Mouse (Mus musculus): ENCODE measurements around the gene Gm6993. TPM values are rescaled to one million over a fixed set of nuclear protein-coding genes. Genes with fewer than 3 reads are reported as not detected.

Gm6993 gene
- polyA plus RNA-seq (2017; shearing (Covaris generic)), result not detected

- no peak for ATAC-seq
Measured at GRCm38 (mm10) chr12:31240470-31240869, at the start of gene Gm6993. Gene Gm6993, plus strand, starts transcription at chr12:31240770.

- no peak for ATAC-seq
Measured at GRCm38 (mm10) chr12:31191329-31191954, 49.1 kb upstream of the Gm6993 start.

GRCm38 (mm10) chr12:31202509-31202908, 38.1 kb upstream of the Gm6993 start:
- ATAC-seq, result no peak

GRCm38 (mm10) chr12:31203746-31204455, 36.7 kb upstream of the Gm6993 start:
- ATAC-seq, result no peak

- no peak for ATAC-seq
Measured at GRCm38 (mm10) chr12:31204898-31205297, 35.7 kb upstream of the Gm6993 start.

GRCm38 (mm10) chr12:31205983-31206633, 34.5 kb upstream of the Gm6993 start:
- ATAC-seq, result no peak

- no peak for ATAC-seq
Measured at GRCm38 (mm10) chr12:31208766-31209165, 31.8 kb upstream of the Gm6993 start.

GRCm38 (mm10) chr12:31209377-31209805, 31.2 kb upstream of the Gm6993 start:
- no peak for ATAC-seq

- no peak for ATAC-seq
Measured at GRCm38 (mm10) chr12:31213556-31213955, 27.0 kb upstream of the Gm6993 start.

GRCm38 (mm10) chr12:31215003-31215402, 25.6 kb upstream of the Gm6993 start:
- ATAC-seq, result no peak

- ATAC-seq, result no peak
Measured at GRCm38 (mm10) chr12:31217232-31217631, 23.3 kb upstream of the Gm6993 start.

- ATAC-seq, result no peak
Measured at GRCm38 (mm10) chr12:31218774-31219173, 21.8 kb upstream of the Gm6993 start.

- no peak for ATAC-seq
Measured at GRCm38 (mm10) chr12:31221522-31221921, 19.0 kb upstream of the Gm6993 start.

- no peak for ATAC-seq
Measured at GRCm38 (mm10) chr12:31222282-31222681, 18.3 kb upstream of the Gm6993 start.

GRCm38 (mm10) chr12:31222741-31223140, 17.8 kb upstream of the Gm6993 start:
- ATAC-seq, result no peak

GRCm38 (mm10) chr12:31225451-31225850, 15.1 kb upstream of the Gm6993 start:
- no peak for ATAC-seq

- no peak for ATAC-seq
Measured at GRCm38 (mm10) chr12:31227167-31227566, 13.4 kb upstream of the Gm6993 start.

GRCm38 (mm10) chr12:31228878-31229277, 11.7 kb upstream of the Gm6993 start:
- ATAC-seq, result no peak

- no peak for ATAC-seq
Measured at GRCm38 (mm10) chr12:31232635-31233034, 7.9 kb upstream of the Gm6993 start.

- ATAC-seq, result no peak
Measured at GRCm38 (mm10) chr12:31235018-31235417, 5.6 kb upstream of the Gm6993 start.

GRCm38 (mm10) chr12:31236861-31237595, 3.5 kb upstream of the Gm6993 start:
- no peak for ATAC-seq

GRCm38 (mm10) chr12:31239031-31239583, 1.5 kb upstream of the Gm6993 start:
- no peak for ATAC-seq

- no peak for ATAC-seq
Measured at GRCm38 (mm10) chr12:31239798-31240197, 772 bp upstream of the Gm6993 start.
